Mouse (Mus musculus) midbrain, embryonic 13.5 days (tissue): ENCODE measurements at regions not wholly inside any gene's neighbourhood (a gene's known extent, or its start where the extent isn't known, plus 50 kb on each side); places are given as distances from the start of the nearest gene placed in this dataset.

Experiments
- ATAC-seq: fragments of 200-750 bp; cut with Nextera tagmentation; 2 replicates; pipeline ENCODE4 v1.8.0; 2017; ENCODE audit warnings: mild to moderate bottlenecking, moderate TSS enrichment, moderate library complexity
- H3K27ac ChIP-seq: fragments of 300-500 bp; sonication (generic); 2 replicates; pipeline ENCODE4 v1.5.1; 2015; ENCODE audit warnings: inconsistent platforms, mild to moderate bottlenecking, moderate library complexity
- H3K27me3 ChIP-seq: fragments of 300-500 bp; sonication (generic); 2 replicates; pipeline ENCODE4 v1.6.1; 2015; ENCODE audit warnings: mild to moderate bottlenecking, inconsistent platforms
- H3K36me3 ChIP-seq: fragments of 300-500 bp; sonication (generic); 2 replicates; pipeline ENCODE4 v1.6.1; 2015; ENCODE audit warnings: mild to moderate bottlenecking, inconsistent platforms
- H3K4me1 ChIP-seq: fragments of 300-500 bp; sonication (generic); replicated peaks from 2 replicates; pipeline ENCODE4 v1.6.1; 2015; ENCODE audit warnings: inconsistent platforms
- H3K4me2 ChIP-seq: fragments of 300-500 bp; sonication (generic); replicated peaks from 2 replicates; pipeline ENCODE4 v1.6.1; 2015; ENCODE audit warnings: moderate library complexity, mild to moderate bottlenecking, inconsistent platforms
- H3K4me3 ChIP-seq: fragments of 300-500 bp; sonication (generic); replicated peaks from 2 replicates; pipeline ENCODE4 v1.5.1; 2015; ENCODE audit warnings: mild to moderate bottlenecking, inconsistent platforms
- H3K9ac ChIP-seq: fragments of 300-500 bp; sonication (generic); replicated peaks from 2 replicates; pipeline ENCODE4 v1.6.1; 2015; ENCODE audit warnings: mild to moderate bottlenecking, inconsistent platforms
- H3K9me3 ChIP-seq: fragments of 300-500 bp; sonication (generic); 2 replicates; pipeline ENCODE4 v1.6.1; 2016; ENCODE audit warnings: mild to moderate bottlenecking, inconsistent platforms
- WGBS: fragments of 180-500 bp; shearing (Covaris S2); methylation state at CpG from one replicate; pipeline ENCODE4 v1.1.7; 2015; 5-methylcytosine and 5-hydroxymethylcytosine counted together

DNA sequence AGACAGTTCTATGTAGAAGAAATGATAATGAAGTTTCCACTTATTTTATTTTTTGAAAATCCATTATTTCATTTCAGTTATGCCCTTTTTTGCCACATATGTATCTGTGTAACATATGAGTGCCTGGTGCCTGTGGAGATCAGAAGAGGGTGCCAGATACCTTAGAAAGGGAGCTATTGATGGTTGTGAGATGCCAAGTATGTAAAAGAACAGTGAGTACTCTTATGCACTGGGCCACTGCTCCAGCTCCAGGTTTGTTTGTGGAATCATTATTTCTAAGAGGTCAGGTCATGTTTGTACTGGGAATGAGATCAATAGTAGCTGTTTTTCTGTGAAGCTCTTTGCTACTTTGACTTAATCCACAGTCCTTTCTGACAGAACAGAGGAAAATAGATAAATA is 68.1 kb downstream of the Cenpw start:
- no peak for ATAC-seq
- H3K27me3 ChIP-seq, result no peaks in the 10 kb centered on the region
- H3K27ac ChIP-seq, result no peak overlapping the region
- H3K36me3 ChIP-seq, result no peaks in the 10 kb centered on the region
- H3K9ac ChIP-seq, result no peak overlapping the region
- H3K4me3 ChIP-seq, result no peak overlapping the region
- H3K4me1 ChIP-seq, result no peaks in the 10 kb centered on the region
- no peak overlapping the region for H3K4me2 ChIP-seq
- no peaks in the 10 kb centered on the region; the same call in 1 of the 2 replicates for H3K9me3 ChIP-seq

DNA sequence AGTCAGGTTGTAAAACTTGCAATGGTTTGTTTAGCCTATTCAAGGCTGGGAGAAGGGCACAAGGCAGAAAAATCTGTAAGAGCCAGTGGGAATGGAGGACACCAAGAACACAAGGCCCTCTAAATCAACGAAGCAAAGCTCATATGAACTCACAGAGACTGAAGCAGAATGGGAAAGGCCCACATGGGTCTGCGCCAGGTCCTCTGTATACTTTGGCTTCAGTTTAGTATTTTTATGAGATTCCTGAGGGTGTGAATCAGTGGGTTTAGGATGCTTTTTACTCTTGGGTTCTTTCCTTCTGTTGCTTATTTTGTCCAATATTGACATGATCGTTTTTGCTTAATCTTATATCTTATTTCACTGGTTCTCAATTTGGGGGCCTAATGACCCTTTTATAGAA is 90.0 kb downstream of the Cenpw start:
- Histone ChIP-seq H3K4me2 (no peak overlapping the region), H3K9ac (no peak overlapping the region), H3K36me3 (no peaks in the 10 kb centered on the region), H3K27ac (no peak overlapping the region), H3K4me1 (no peaks in the 10 kb centered on the region), H3K9me3 (no peaks in the 10 kb centered on the region), H3K27me3 (no peaks in the 10 kb centered on the region), H3K4me3 (no peak overlapping the region)
- no peak for ATAC-seq
- 73% methylated on average over 3 of the region's 3 CpGs for WGBS

DNA sequence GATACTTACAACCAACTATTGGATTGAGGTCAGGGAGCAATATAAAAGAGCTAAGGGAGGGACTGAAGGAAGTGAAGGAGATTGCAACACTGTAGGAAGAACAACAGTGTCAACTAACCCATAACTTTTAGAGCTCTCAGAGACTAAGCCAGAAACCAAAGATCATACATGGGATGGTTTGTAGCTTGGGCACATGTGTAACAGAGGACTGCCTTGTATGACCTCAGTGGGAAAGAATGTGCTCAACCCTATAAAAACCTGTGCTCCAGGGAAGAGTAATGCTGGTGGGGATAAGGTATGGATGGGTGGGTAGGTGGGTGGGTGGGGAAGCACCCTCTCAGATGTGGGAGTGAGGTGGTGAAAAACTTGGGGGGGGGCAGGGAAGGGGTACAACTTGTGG is 97.9 kb downstream of the Cenpw start:
- no peak overlapping the region for H3K4me2 ChIP-seq
- H3K4me3 ChIP-seq, result no peak overlapping the region
- H3K27ac ChIP-seq, result no peak overlapping the region
- no peak for ATAC-seq
- no peak overlapping the region for H3K9ac ChIP-seq
- no peaks in the 10 kb centered on the region for H3K36me3 ChIP-seq
- no peaks in the 10 kb centered on the region for H3K9me3 ChIP-seq
- H3K27me3 ChIP-seq, result no peaks in the 10 kb centered on the region
- H3K4me1 ChIP-seq, result no peaks in the 10 kb centered on the region

DNA sequence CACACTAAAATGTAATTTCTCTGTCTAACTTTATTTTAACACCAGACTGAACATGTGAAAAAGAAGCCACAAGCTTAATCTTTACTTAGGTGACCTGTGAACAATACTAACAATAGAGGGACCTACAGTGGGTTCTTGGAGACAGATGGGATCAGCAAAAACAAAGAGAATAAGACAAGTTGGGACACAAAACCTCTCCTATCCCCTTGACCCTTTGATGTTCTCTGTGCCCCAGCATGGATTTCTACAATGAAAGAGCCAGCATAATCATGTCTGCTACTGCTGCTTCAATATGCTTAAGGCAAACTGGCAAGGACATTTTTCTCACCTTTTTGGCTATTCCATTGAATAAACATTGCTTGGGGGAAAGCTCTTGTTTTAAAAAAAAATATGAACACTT is 105.8 kb downstream of the Cenpw start:
- no peak overlapping the region for H3K4me3 ChIP-seq
- H3K4me2 ChIP-seq, result no peak overlapping the region
- no peak overlapping the region for H3K27ac ChIP-seq
- no peak for ATAC-seq
- no peaks in the 10 kb centered on the region for H3K27me3 ChIP-seq
- H3K9ac ChIP-seq, result no peak overlapping the region
- H3K9me3 ChIP-seq, result no peaks in the 10 kb centered on the region
- H3K4me1 ChIP-seq, result 0 out of 2 replicates have a peak, but pooled peaks cover 2% of the 10 kb centered on the region
- H3K36me3 ChIP-seq, result no peaks in the 10 kb centered on the region

GRCm38 (mm10) chr10:30091549-30091948 is 108.8 kb downstream of the Cenpw start:
- Histone ChIP-seq H3K36me3 (no peaks in the 10 kb centered on the region), H3K4me3 (no peak overlapping the region), H3K27me3 (no peaks in the 10 kb centered on the region), H3K4me2 (no peak overlapping the region), H3K9ac (no peak overlapping the region), H3K9me3 (no peaks in the 10 kb centered on the region), H3K4me1 (0 out of 2 replicates have a peak, but pooled peaks cover 2% of the 10 kb centered on the region), H3K27ac (no peak overlapping the region)
- ATAC-seq, result peak; percentile 53; the same call in 1 of the 2 replicates
- 0% methylated on average over 1 of the region's 1 CpGs for WGBS

GRCm38 (mm10) chr10:30089406-30089805 is 111.0 kb downstream of the Cenpw start:
- H3K4me3 ChIP-seq, result no peak overlapping the region
- no peaks in the 10 kb centered on the region for H3K27me3 ChIP-seq
- WGBS, result 48% methylated on average over 7 of the region's 7 CpGs
- H3K36me3 ChIP-seq, result no peaks in the 10 kb centered on the region
- H3K4me1 ChIP-seq, result no peaks in the 10 kb centered on the region
- H3K9me3 ChIP-seq, result no peaks in the 10 kb centered on the region
- H3K9ac ChIP-seq, result no peak overlapping the region
- no peak overlapping the region for H3K27ac ChIP-seq
- peak; percentile 70 for ATAC-seq
- no peak overlapping the region for H3K4me2 ChIP-seq

DNA sequence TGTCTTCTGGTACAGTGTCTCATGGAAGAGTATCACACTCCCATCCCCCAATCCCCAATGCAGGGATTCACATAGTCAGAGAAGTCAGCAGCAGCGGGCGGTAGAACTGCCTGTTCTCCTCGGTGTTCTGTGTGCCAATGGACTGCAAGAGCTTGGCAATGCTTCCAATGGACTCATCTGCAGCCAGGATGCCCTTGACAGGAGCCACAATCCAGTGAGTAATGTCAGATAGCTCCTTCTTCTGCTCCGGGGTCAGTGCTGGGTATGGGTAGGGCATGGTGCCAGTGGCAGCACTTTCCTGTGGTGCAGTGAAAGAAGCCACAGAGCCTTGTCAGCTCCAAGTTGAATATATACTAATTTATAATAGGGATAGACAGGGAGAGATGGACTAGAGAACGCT is 115.3 kb downstream of the Cenpw start:
- Histone ChIP-seq H3K27ac (no peak overlapping the region), H3K4me3 (no peak overlapping the region), H3K4me1 (no peaks in the 10 kb centered on the region), H3K9ac (no peak overlapping the region), H3K4me2 (no peak overlapping the region), H3K27me3 (no peaks in the 10 kb centered on the region), H3K9me3 (no peaks in the 10 kb centered on the region), H3K36me3 (no peaks in the 10 kb centered on the region)
- ATAC-seq, result no peak
- 89% methylated on average over 5 of the region's 5 CpGs for WGBS

GRCm38 (mm10) chr10:30066692-30067091 is 133.7 kb downstream of the Cenpw start:
- no peaks in the 10 kb centered on the region for H3K9me3 ChIP-seq
- H3K4me1 ChIP-seq, result no peaks in the 10 kb centered on the region
- H3K27ac ChIP-seq, result no peak overlapping the region
- no peak for ATAC-seq
- WGBS, result 81% methylated on average over 2 of the region's 2 CpGs
- H3K27me3 ChIP-seq, result no peaks in the 10 kb centered on the region
- no peaks in the 10 kb centered on the region for H3K36me3 ChIP-seq
- no peak overlapping the region for H3K4me3 ChIP-seq
- H3K4me2 ChIP-seq, result no peak overlapping the region
- no peak overlapping the region for H3K9ac ChIP-seq

- ATAC-seq, result no peak
- Histone ChIP-seq H3K4me2 (no peak overlapping the region), H3K9me3 (no peaks in the 10 kb centered on the region), H3K9ac (no peak overlapping the region), H3K27me3 (no peaks in the 10 kb centered on the region), H3K27ac (no peak overlapping the region), H3K4me3 (no peak overlapping the region), H3K4me1 (no peaks in the 10 kb centered on the region), H3K36me3 (no peaks in the 10 kb centered on the region)
- 75% methylated on average over 4 of the region's 4 CpGs for WGBS
Measured at GRCm38 (mm10) chr10:30030621-30031020, 169.7 kb downstream of the Cenpw start.

GRCm38 (mm10) chr10:30002950-30003636 is 197.3 kb downstream of the Cenpw start:
- H3K36me3 ChIP-seq, result no peaks in the 10 kb centered on the region
- H3K27ac ChIP-seq, result no peak overlapping the region
- no peak overlapping the region for H3K9ac ChIP-seq
- no peak overlapping the region for H3K4me3 ChIP-seq
- no peaks in the 10 kb centered on the region for H3K4me1 ChIP-seq
- no peaks in the 10 kb centered on the region for H3K27me3 ChIP-seq
- no peak for ATAC-seq
- H3K4me2 ChIP-seq, result no peak overlapping the region
- WGBS, result 87% methylated on average over 6 of the region's 6 CpGs
- no peaks in the 10 kb centered on the region for H3K9me3 ChIP-seq

DNA sequence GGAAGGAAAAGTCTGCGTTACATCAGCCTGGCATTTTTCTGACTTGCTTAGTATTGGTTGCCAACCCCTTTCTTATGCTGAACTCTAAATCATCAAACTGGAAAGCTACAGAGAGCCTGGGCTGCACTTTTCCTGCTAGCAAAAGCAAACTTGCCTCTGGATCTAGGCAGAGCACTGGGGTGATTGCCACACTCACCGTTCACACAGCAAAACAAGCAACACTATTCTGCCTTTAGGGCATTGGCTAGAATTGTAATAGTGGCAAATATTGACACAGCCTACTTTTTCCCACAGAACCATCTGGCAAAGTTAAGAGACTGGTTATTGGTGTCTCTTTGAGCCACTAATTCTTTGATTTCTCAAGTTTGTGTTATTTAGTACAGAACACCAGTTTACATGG is 199.5 kb downstream of the Cenpw start:
- Histone ChIP-seq H3K4me3 (no peak overlapping the region), H3K9ac (no peak overlapping the region), H3K27ac (no peak overlapping the region), H3K4me1 (no peaks in the 10 kb centered on the region), H3K27me3 (no peaks in the 10 kb centered on the region), H3K4me2 (no peak overlapping the region), H3K36me3 (no peaks in the 10 kb centered on the region), H3K9me3 (no peaks in the 10 kb centered on the region)
- WGBS, result 83% methylated on average over 2 of the region's 2 CpGs
- no peak for ATAC-seq

- 91% methylated on average over 2 of the region's 2 CpGs for WGBS
- no peaks in the 10 kb centered on the region for H3K27me3 ChIP-seq
- no peak overlapping the region for H3K4me2 ChIP-seq
- H3K9me3 ChIP-seq, result no peaks in the 10 kb centered on the region
- no peaks in the 10 kb centered on the region for H3K36me3 ChIP-seq
- H3K4me1 ChIP-seq, result no peaks in the 10 kb centered on the region
- no peak overlapping the region for H3K9ac ChIP-seq
- no peak overlapping the region for H3K4me3 ChIP-seq
- H3K27ac ChIP-seq, result no peak overlapping the region
- ATAC-seq, result no peak
Measured at GRCm38 (mm10) chr10:29981539-29981938, 218.8 kb downstream of the Cenpw start.
